Mouse (Mus musculus) CH12.LX (cell line): Measurements from ENCODE around the gene Sun3. TPM values are rescaled to one million over a fixed set of nuclear protein-coding genes. Genes with fewer than 3 reads are reported as not detected.

Source experiments
- DNase-seq: peaks from one replicate; pipeline ENCODE4 v3.0.0-alpha.2; 2013; ENCODE audit errors: extremely low read depth
- H3K27ac ChIP-seq: 2 replicates; pipeline ENCODE4 v1.5.1; 2012; ENCODE audit warnings: low read depth, mild to moderate bottlenecking, control low read depth, moderate library complexity; ENCODE audit not compliant: insufficient read depth
- H3K27me3 ChIP-seq: replicated peaks from 2 replicates; pipeline ENCODE3; 2012; ENCODE audit warnings: inconsistent platforms
- H3K36me3 ChIP-seq, 2 experiments: replicated peaks in 1 of 2; 2 replicates each; pipeline versions ENCODE3 to v1.6.1; 2012; ENCODE audit warnings: inconsistent platforms in 1 of 2, low read length in 1 of 2, mild to moderate bottlenecking in 1 of 2, mixed read lengths in 1 of 2, moderate library complexity in 1 of 2; ENCODE audit not compliant: control insufficient read depth in 1 of 2, insufficient read depth in 1 of 2
- H3K4me1 ChIP-seq, 2 experiments: 2 replicates each; pipeline ENCODE4 v1.6.1; 2012; ENCODE audit warnings: inconsistent platforms in 1 of 2, moderate library complexity in 1 of 2; ENCODE audit not compliant: insufficient read depth in 2 of 2, control insufficient read depth in 1 of 2
- H3K4me2 ChIP-seq: 2 replicates; pipeline ENCODE4 v1.6.1; 2012; ENCODE audit warnings: low read depth, mild to moderate bottlenecking, control low read depth; ENCODE audit not compliant: poor library complexity, insufficient read depth, severe bottlenecking
- H3K4me3 ChIP-seq, 3 experiments: fragments of 150-350 bp in 1 of 3; sonication (generic) in 1 of 3; replicated peaks in 1 of 3; 2 replicates each; pipeline versions ENCODE3 to v1.5.1; 2011 to 2012; ENCODE audit warnings: low read depth in 2 of 3, low read length in 2 of 3, mild to moderate bottlenecking in 2 of 3, moderate library complexity in 2 of 3, control low read depth in 1 of 3, improper control_type of control experiment in 1 of 3, inconsistent platforms in 1 of 3, mixed read lengths in 1 of 3; ENCODE audit not compliant: poor library complexity in 1 of 3
- H3K79me2 ChIP-seq: replicated peaks from 2 replicates; pipeline ENCODE4 v1.6.1; 2012; ENCODE audit warnings: mild to moderate bottlenecking, moderate library complexity; ENCODE audit not compliant: control insufficient read depth, poor library complexity, insufficient read depth, severe bottlenecking; ENCODE audit errors: extremely low read depth
- H3K9ac ChIP-seq: 2 replicates; pipeline ENCODE4 v1.6.1; 2012; ENCODE audit warnings: low read depth, mild to moderate bottlenecking, control low read depth, moderate library complexity; ENCODE audit not compliant: insufficient read depth
- H3K9me3 ChIP-seq: replicated peaks from 2 replicates; pipeline ENCODE3; 2012; ENCODE audit warnings: low read length, inconsistent platforms, mixed read lengths
- BHLHE40 ChIP-seq: IDR thresholded peaks from 2 replicates; pipeline ENCODE4 v1.6.1; 2011; ENCODE audit warnings: mild to moderate bottlenecking, low read depth, low read length, improper control_type of control experiment
- E2F4 ChIP-seq: IDR thresholded peaks from 2 replicates; pipeline ENCODE4 v1.6.1; 2011; ENCODE audit warnings: low read depth, low read length, improper control_type of control experiment; ENCODE audit not compliant: insufficient replicate concordance
- ELF1 ChIP-seq: IDR thresholded peaks from 2 replicates; pipeline ENCODE4 v1.6.1; 2014; ENCODE audit warnings: low read depth, mild to moderate bottlenecking, inconsistent platforms, low read length, improper control_type of control experiment
- HCFC1 ChIP-seq: IDR thresholded peaks from 2 replicates; pipeline ENCODE4 v1.6.1; 2012; ENCODE audit warnings: low read depth, mild to moderate bottlenecking, inconsistent platforms, low read length, improper control_type of control experiment
- IRF4 ChIP-seq: IDR thresholded peaks from 2 replicates; pipeline ENCODE4 v1.6.1; 2014; ENCODE audit warnings: low read depth, mild to moderate bottlenecking, inconsistent platforms, low read length, improper control_type of control experiment
- JUN ChIP-seq: IDR thresholded peaks from 2 replicates; pipeline ENCODE4 v1.6.1; 2011; ENCODE audit warnings: low read depth, mild to moderate bottlenecking, low read length, improper control_type of control experiment, moderate library complexity; ENCODE audit not compliant: insufficient read depth
- KAT2A ChIP-seq: IDR thresholded peaks from 2 replicates; pipeline ENCODE4 v1.6.1; 2012; ENCODE audit warnings: low read length, improper control_type of control experiment, inconsistent platforms; ENCODE audit not compliant: insufficient replicate concordance
- MAFK ChIP-seq: IDR thresholded peaks from 2 replicates; pipeline ENCODE4 v1.6.1; 2011; ENCODE audit warnings: low read length, improper control_type of control experiment; ENCODE audit not compliant: insufficient replicate concordance
- MEF2A ChIP-seq: IDR thresholded peaks from 2 replicates; pipeline ENCODE4 v1.6.1; 2014; ENCODE audit warnings: low read depth, mild to moderate bottlenecking, inconsistent platforms, low read length, improper control_type of control experiment, borderline replicate concordance
- MXI1 ChIP-seq: IDR thresholded peaks from 2 replicates; pipeline ENCODE4 v1.6.1; 2011; ENCODE audit warnings: mild to moderate bottlenecking, low read depth, low read length, improper control_type of control experiment
- NRF1 ChIP-seq: IDR thresholded peaks from 2 replicates; pipeline ENCODE4 v1.6.1; 2014; ENCODE audit warnings: low read depth, mild to moderate bottlenecking, inconsistent platforms, low read length, improper control_type of control experiment, moderate library complexity
- TBP ChIP-seq: conservative IDR thresholded peaks from 2 replicates; pipeline ENCODE4 v1.6.1; 2011; ENCODE audit warnings: low read depth, low read length, improper control_type of control experiment
- TCF12 ChIP-seq: IDR thresholded peaks from 2 replicates; pipeline ENCODE4 v1.6.1; 2014; ENCODE audit warnings: low read depth, mild to moderate bottlenecking, inconsistent platforms, low read length, improper control_type of control experiment
- USF1 ChIP-seq: IDR thresholded peaks from 2 replicates; pipeline ENCODE4 v1.6.1; 2014; ENCODE audit warnings: low read depth, mild to moderate bottlenecking, inconsistent platforms, low read length, improper control_type of control experiment
- ZKSCAN1 ChIP-seq: IDR thresholded peaks from 2 replicates; pipeline ENCODE4 v1.6.1; 2012; ENCODE audit warnings: low read depth, inconsistent platforms, low read length, improper control_type of control experiment, borderline replicate concordance
- ZNF384 ChIP-seq: IDR thresholded peaks from 2 replicates; pipeline ENCODE4 v1.6.1; 2012; ENCODE audit warnings: low read depth, low read length, improper control_type of control experiment, inconsistent platforms
- dilution Hi-C: fragments of 300-500 bp; cut with MboI; formaldehyde crosslinking; loops from 2 replicates; pipeline ENCODE4 v1.14.3; 2020; ENCODE audit warnings: low sequenced_read_pairs; ENCODE audit not compliant: extremely low pct_unique_long_range_greater_than_20kb, extremely low pct_ligation_motif_present
- in situ Hi-C: fragments of 300-500 bp; cut with MboI; formaldehyde crosslinking; loops from 3 replicates; pipeline ENCODE4 v1.14.3; 2019; ENCODE audit warnings: low sequenced_read_pairs, low pct_ligation_motif_present, low pct_unique_long_range_greater_than_20kb, mixed read lengths
- polyA plus RNA-seq: library from polyadenylated mRNA; unstranded; fragments of >175 nt; gene quantifications from 2 replicates; pipeline ENCODE4 v1.2.1, GENCODE M21; 2012; ENCODE audit warnings: low read depth; ENCODE audit not compliant: insufficient read length
- total RNA-seq, 2 experiments: library from RNA; depleted of rRNA; stranded (reverse); fragments of 300-350 nt in 1 of 2; fragments of >200 nt in 1 of 2; gene quantifications; 2 replicates each; pipeline ENCODE4 v1.2.3; 2012 to 2014

Sun3 gene
- total and polyA plus RNA-seq, 3 experiments = not detected

DNA sequence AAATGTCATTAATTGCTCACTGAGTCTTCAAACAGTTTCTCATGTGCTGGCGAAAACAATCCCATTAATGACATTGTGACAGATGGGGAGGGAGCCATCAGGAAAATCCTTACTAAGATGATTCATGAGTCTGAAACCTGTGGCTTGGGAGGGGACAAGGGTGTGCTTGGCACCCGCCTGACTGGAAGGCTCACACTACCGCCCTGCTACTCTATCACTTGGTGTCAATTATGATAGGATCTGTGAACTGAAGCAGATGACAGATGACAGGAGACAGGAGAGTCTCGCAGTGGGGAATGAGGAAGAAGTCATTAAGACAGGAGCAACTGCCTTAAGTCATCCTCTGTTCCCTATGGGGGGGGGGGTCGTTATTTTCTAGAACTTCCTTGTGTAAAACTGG lies 11.7 kb upstream of the Sun3 start:
- no peak for DNase-seq
- H3K9me3 ChIP-seq = no peaks in the 10 kb centered on the region
- TF ChIP-seq BHLHE40 (no peak), USF1 (no peak), E2F4 (no peak), JUN (no peak), ELF1 (no peak), ZKSCAN1 (no peak)
- H3K4me3 ChIP-seq = no peak overlapping the region
- dilution Hi-C loops (no loop called here), in situ Hi-C loops (no loop called here)
- H3K9ac ChIP-seq = no peak overlapping the region
- H3K4me2 ChIP-seq = no peak overlapping the region
- peaks cover 3 to 16% of the 10 kb centered on the region in 2 experiments; a peak in 3 of 4 replicates for H3K4me1 ChIP-seq
- peaks cover 77% of the 10 kb centered on the region for H3K27me3 ChIP-seq
- no peaks in the 10 kb centered on the region for H3K79me2 ChIP-seq
- H3K27ac ChIP-seq = no peak overlapping the region
- H3K36me3 ChIP-seq = no peaks in the 10 kb centered on the region

DNA sequence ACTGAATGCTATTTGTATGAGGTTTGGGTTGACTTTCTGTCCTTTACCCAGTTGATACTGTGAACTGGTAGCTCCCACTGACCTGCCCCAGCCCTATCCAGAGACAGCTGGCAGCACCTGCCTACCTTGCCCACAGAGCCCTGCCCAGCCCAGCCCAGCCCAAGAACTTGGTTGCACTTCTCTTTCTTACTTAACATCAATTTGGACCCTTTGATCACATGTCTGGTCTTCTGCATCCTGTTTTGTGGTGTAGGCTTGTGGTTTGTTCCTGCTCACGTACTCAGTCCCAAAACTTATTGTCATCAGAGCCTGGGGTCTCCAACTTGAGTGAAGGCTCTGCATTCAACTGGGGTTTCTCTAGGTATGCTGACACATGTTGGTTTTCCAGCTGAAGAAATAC lies 11.2 kb upstream of the Sun3 start:
- TF ChIP-seq HCFC1 (no peak), NRF1 (no peak), TCF12 (0 out of 2 replicates have a peak, but pooled peaks have one; percentile 16), TBP (no peak)
- TF ChIP-seq, all 38 proteins: peak for 1
- Histone ChIP-seq H3K4me2 (no peak overlapping the region), H3K9me3 (no peaks in the 10 kb centered on the region), H3K36me3 (no peaks in the 10 kb centered on the region), H3K4me3 (no peak overlapping the region), H3K27ac (no peak overlapping the region), H3K27me3 (peaks cover 74% of the 10 kb centered on the region), H3K79me2 (no peaks in the 10 kb centered on the region), H3K9ac (no peak overlapping the region), H3K4me1 (peaks cover 3 to 16% of the 10 kb centered on the region in 2 experiments; a peak in 3 of 4 replicates)
- DNase-seq = no peak
- dilution Hi-C loops = no loop called here
- in situ Hi-C loops = no loop called here

DNA sequence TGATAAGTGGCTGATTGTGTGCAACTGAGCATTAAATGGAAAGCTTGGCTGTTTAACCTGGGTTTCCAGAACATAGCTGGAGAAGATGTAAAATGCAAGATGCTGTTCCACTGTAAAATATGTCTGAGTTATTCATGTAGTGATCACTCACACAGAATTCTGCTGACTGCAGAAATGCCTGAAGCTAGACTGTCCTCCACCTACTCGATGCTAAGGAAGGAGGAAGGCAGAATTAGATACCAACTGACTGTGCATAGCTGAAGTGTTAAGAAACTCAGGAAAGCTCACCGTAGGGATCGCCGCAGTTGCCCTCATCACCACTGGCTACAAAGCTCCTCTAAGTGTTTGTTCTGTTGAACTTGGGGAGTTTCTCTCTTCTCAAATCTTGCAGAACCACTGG lies 8.9 kb upstream of the Sun3 start:
- H3K9me3 ChIP-seq = no peaks in the 10 kb centered on the region
- H3K4me3 ChIP-seq = no peak overlapping the region
- in situ Hi-C loops (no loop called here), dilution Hi-C loops (no loop called here)
- H3K36me3 ChIP-seq = no peaks in the 10 kb centered on the region
- H3K79me2 ChIP-seq = no peaks in the 10 kb centered on the region
- no peak overlapping the region for H3K9ac ChIP-seq
- no peak for DNase-seq
- TF ChIP-seq KAT2A (no peak), MXI1 (no peak), IRF4 (no peak), MAFK (no peak), ZNF384 (no peak), ELF1 (no peak), HCFC1 (no peak), MEF2A (no peak)
- H3K27ac ChIP-seq = no peak overlapping the region
- H3K4me2 ChIP-seq = no peak overlapping the region
- peaks cover 78% of the 10 kb centered on the region for H3K27me3 ChIP-seq
- H3K4me1 ChIP-seq = peaks cover 3 to 16% of the 10 kb centered on the region in 2 experiments; a peak in 3 of 4 replicates
